Mouse (Mus musculus) liver, postnatal 0 days (tissue): ENCODE data around the gene Lama4.

Experiments
- CTCF ChIP-seq: sonication (generic); IDR thresholded peaks from 2 replicates; pipeline ENCODE4 v1.5.1; 2016; ENCODE audit warnings: antibody characterized with exemption, low read depth
- EP300 ChIP-seq: IDR thresholded peaks from 2 replicates; pipeline ENCODE4 v1.6.1; 2016; ENCODE audit warnings: antibody characterized with exemption, low read depth, mild to moderate bottlenecking

DNA sequence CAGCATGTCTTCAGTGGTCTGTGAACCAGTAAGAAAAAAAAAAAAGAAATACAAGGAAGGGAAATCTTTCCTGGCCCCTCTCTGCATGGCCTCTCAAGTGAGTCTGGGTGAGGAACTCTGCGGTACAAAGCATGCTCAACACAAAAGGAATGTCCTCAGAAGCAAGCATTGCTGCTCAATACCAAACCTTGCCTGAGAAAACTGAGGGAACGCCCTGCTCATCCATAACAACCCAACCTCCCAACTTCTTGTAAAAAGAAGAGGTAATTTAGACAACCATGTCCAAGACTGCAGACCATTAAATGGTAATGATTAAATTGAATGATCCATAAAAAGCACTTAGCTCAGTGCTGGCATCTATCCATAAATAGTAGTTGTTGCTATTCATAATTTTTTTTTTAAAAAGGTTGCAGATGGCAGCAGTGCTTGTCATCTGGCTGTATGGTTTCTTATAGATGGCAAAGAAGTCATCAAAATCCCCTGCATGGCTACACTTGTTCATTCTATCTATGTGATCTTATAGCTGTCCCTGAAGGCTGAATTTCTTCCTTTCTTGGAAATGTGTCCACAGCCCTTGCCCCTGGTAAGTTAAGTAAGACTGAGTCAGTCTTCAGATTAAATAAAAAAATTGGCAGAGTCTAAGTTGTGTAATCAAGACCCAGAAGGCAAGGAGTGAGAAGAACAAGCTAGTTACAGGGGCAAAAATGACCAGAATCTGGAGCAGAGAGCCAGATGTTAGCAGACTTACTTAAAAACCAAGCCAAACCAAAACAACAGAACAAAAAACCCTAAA lies 28.5 kb downstream of the Lama4 start:
- no peak for TF ChIP-seq CTCF
- TF ChIP-seq EP300 = no peak
